Comparison of ENCODE assay signal across 8 mouse cellular contexts in the genomic region with DNA sequence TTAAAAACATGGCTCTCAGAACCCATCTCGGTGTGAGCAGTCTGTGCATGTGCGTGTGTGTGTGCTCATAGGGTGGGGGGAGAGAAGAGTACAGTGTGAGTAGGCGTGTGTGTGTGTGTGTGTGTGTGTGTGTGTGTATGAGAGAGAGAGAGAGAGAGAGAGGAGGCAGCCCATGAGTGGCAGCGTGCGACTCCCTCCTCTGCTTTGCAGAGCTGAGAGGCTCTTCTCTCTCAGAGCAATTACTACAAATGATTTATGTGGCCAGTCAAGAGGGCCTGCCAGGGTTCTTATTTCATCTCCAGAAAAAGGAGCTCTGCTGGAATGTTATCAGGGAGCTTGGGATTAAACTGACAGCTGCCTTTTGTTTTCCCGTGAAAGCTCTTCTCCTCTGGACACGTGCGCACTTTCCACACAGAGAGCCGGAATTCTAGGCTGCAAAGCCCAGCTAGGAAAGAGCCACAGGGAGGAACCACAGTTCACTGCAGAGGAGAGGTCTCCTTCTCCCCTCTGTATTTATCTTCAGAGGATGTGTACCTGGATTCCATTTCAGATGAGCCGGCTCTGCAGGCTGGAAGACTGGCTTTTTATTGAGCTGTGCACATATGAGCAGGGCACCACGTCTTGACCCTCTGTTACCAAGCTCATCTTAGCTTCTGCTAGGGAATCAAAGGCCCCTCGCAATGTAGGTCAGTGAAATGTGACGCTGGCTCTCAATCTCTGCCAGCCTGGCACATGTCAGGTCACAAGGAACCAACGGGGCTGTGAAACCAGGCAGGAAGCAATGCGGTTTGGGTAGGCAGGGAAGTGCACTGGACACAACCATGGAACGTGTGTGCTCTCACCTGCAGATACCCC.
DNase-seq lines count a peak whose midpoint lies in the region; ATAC-seq lines count a peak whose summit lies in the region.

No protein-coding gene starts in this region.

- no peaks in the 10 kb centered on the region for H3K27me3 ChIP-seq in forebrain, embryonic 11.5 days (ENCODE audit: control insufficient read depth, insufficient read depth, low read length)
- H3K27me3 ChIP-seq in hindbrain, embryonic 14.5 days (ENCODE audit: control insufficient read depth, insufficient read depth, low read length) = no peaks in the 10 kb centered on the region

- 0 out of 2 replicates have a peak overlapping the region, but pooled peaks have one; percentile 13 for H3K27ac ChIP-seq in forebrain, embryonic 11.5 days (ENCODE audit: low read depth, low read length)
- H3K27ac ChIP-seq in hindbrain, embryonic 14.5 days = peak overlapping the region; percentile 89

- H3K4me2 ChIP-seq in forebrain, embryonic 11.5 days (ENCODE audit: low read depth, low read length, severe bottlenecking) = no peak overlapping the region
- H3K4me2 ChIP-seq in hindbrain, embryonic 14.5 days (replicated peaks) = 0 out of 2 replicates have a peak overlapping the region, but pooled peaks have one; percentile 1

- H3K4me1 ChIP-seq in forebrain, embryonic 11.5 days (replicated peaks; ENCODE audit: control insufficient read depth, insufficient read depth, low read length) = peaks cover 12% of the 10 kb centered on the region; the same call in 1 of the 2 replicates
- peaks cover 23% of the 10 kb centered on the region for H3K4me1 ChIP-seq in hindbrain, embryonic 14.5 days (replicated peaks; ENCODE audit: control insufficient read depth, insufficient read depth, low read length)

- H3K9ac ChIP-seq in forebrain, embryonic 11.5 days (ENCODE audit: low read length) = peak overlapping the region; percentile 2; the same call in 1 of the 2 replicates
- H3K9ac ChIP-seq in hindbrain, embryonic 14.5 days = peak overlapping the region; percentile 12

- 36% methylated on average over 16 of the region's 16 CpGs for WGBS in forebrain, embryonic 11.5 days
- WGBS in hindbrain, embryonic 14.5 days = 27% methylated on average over 16 of the region's 16 CpGs

- no peaks in the 10 kb centered on the region for H3K36me3 ChIP-seq in forebrain, embryonic 11.5 days (ENCODE audit: control insufficient read depth, insufficient read depth, low read length)
- no peaks in the 10 kb centered on the region for H3K36me3 ChIP-seq in hindbrain, embryonic 14.5 days (replicated peaks; ENCODE audit: control insufficient read depth, insufficient read depth)

- H3K4me3 ChIP-seq in forebrain, embryonic 11.5 days (ENCODE audit: low read depth, low read length) = no peak overlapping the region
- no peak overlapping the region for H3K4me3 ChIP-seq in hindbrain, embryonic 14.5 days (replicated peaks; ENCODE audit: low read length)

- DNase-seq in right cerebral cortex, postnatal 14 days = peak; percentile 28
- no peak for DNase-seq in right cerebral cortex, postnatal 36 days (ENCODE audit: low spot score in 2 of 2)
- no peak for DNase-seq in forebrain, embryonic 11.5 days (ENCODE audit: low spot score)
- DNase-seq in hindbrain, embryonic 14.5 days (ENCODE audit: low spot score) = peak; percentile 67
- peak; percentile 79 for DNase-seq in mesoderm, embryonic 11.5 days (ENCODE audit: low read depth, low spot score)
- no peak for DNase-seq in testis, postnatal 14 days (ENCODE audit: low spot score)
- no peak for DNase-seq in urinary bladder, adult 18-20 months (ENCODE audit: low spot score in 2 of 2)
- no peak for DNase-seq in frontal cortex, postnatal 10 days (ENCODE audit: low spot score in 2 of 2)

- H3K9me3 ChIP-seq in forebrain, embryonic 11.5 days (ENCODE audit: control insufficient read depth, low read length) = no peaks in the 10 kb centered on the region
- H3K9me3 ChIP-seq in hindbrain, embryonic 14.5 days (ENCODE audit: control insufficient read depth, low read length) = no peaks in the 10 kb centered on the region

- ATAC-seq in forebrain, embryonic 11.5 days (replicated peaks; ENCODE audit: low FRiP score) = peak; percentile 71; the same call in 1 of the 2 replicates
- peak; percentile 75 for ATAC-seq in hindbrain, embryonic 14.5 days (ENCODE audit: low FRiP score)

Comparison
In these comparisons a context has a peak if more than half of its experiments do, and no peak if none do; other contexts are left out.
1. DNase-seq: peak in right cerebral cortex, postnatal 14 days (single experiment), hindbrain, embryonic 14.5 days (single experiment) and mesoderm, embryonic 11.5 days (single experiment); none in right cerebral cortex, postnatal 36 days (0 of 2), forebrain, embryonic 11.5 days (single experiment), testis, postnatal 14 days (single experiment), urinary bladder, adult 18-20 months (0 of 2) and frontal cortex, postnatal 10 days (0 of 2).